Mouse (Mus musculus) stomach, postnatal 0 days (tissue): ENCODE measurements around the gene Tbrg1.

Experiments
- CTCF ChIP-seq: IDR thresholded peaks from 2 replicates; pipeline ENCODE4 v1.5.1; 2016; ENCODE audit warnings: antibody characterized with exemption, low read depth, mild to moderate bottlenecking, moderate library complexity
- EP300 ChIP-seq: optimal IDR thresholded peaks from 2 replicates; pipeline ENCODE3; 2016; ENCODE audit warnings: antibody characterized with exemption

DNA sequence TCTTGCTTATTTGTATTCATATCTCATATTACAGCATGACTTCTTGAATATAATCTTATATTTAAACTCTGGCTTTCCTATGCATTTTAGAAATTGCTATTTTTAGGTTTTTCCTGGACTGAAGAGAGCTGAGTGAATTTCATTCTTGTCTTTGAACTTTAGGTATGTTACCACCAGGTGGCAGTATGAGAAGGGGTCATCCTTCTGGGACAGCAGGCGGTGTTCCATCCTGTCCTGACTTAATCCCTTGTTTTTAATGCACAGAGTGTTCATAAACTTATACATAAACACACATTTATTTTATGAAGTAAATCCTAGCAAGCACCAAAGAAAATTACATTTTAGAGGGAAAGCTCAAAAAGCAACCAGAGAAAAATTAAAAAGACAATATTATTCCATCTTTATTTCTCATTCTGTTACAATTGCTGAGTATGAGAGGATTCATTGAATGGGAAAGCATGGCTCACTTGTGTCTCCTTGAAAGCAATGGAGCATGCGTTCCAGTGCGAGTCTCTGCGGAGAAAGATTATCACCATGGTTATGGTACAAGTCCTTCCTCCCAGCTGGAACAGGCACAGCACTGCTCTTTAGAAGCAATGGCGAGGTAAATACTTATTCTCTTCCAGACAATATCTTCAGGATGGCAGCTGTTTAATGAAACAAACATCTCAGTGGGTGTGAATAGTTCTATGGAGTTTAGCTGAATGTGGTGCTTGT is 33.0 kb upstream of the Tbrg1 start:
- peak; percentile 76 for TF ChIP-seq CTCF
- no peak for TF ChIP-seq EP300
